Mouse (Mus musculus) heart, postnatal 0 days (tissue): ENCODE data around the gene Meis2.

ENCODE experiments used
- CTCF ChIP-seq: IDR thresholded peaks from 2 replicates; pipeline ENCODE4 v1.5.1; 2016; ENCODE audit warnings: antibody characterized with exemption, control low read depth, low read depth
- EP300 ChIP-seq: IDR thresholded peaks from 2 replicates; pipeline ENCODE4 v1.6.1; 2016; ENCODE audit warnings: antibody characterized with exemption, low read depth

GRCm38 (mm10) chr2:115889212-115889611 lies 176.4 kb downstream of the Meis2 start:
- TF ChIP-seq EP300 (no peak), CTCF (no peak)
